In genomic region chr5:151367317-151367716, GRCm38 (mm10) we compare ENCODE assay signal across 8 mouse cellular contexts.
A peak's percentile ranks its signal among the peaks of the same experiment; 100 is the strongest.
DNase-seq lines count a peak whose midpoint lies in the region; ATAC-seq and TF ChIP-seq lines count a peak whose summit lies in the region.

No protein-coding gene starts in this region.

- H3K9me3 ChIP-seq in heart, embryonic 11.5 days (replicated peaks; ENCODE audit: control insufficient read depth, low read length), result no peaks in the 10 kb centered on the region
- H3K9me3 ChIP-seq in G1E (replicated peaks), result no peaks in the 10 kb centered on the region
- no peaks in the 10 kb centered on the region for H3K9me3 ChIP-seq in hindbrain, embryonic 13.5 days
- no peaks in the 10 kb centered on the region for H3K9me3 ChIP-seq in midbrain, embryonic 10.5 days (replicated peaks)

- intact Hi-C loops in heart, postnatal 25 days (cut with DNase I), result loop anchor here (5.0 to 10.0 kb wide), 3 partner anchors 175 to 845 kb away; partner anchors contain the start of gene Brca2
- intact Hi-C loops in left cerebral cortex, postnatal 25 days (cut with DNase I), result loop anchor here (5.0 kb wide), 2 partner anchors 285 to 305 kb away; partner anchors contain the start of gene Rfc3

- 80% methylated on average over 1 of the region's 1 CpGs for WGBS in heart, embryonic 11.5 days (ENCODE audit: insufficient replicate concordance)
- 100% methylated on average over 1 of the region's 1 CpGs for WGBS in hindbrain, embryonic 13.5 days
- 78% methylated on average over 1 of the region's 1 CpGs for WGBS in midbrain, embryonic 10.5 days

- peaks cover 11% of the 10 kb centered on the region for H3K4me1 ChIP-seq in heart, embryonic 11.5 days (ENCODE audit: control insufficient read depth, insufficient read depth, low read length)
- peaks cover 12% of the 10 kb centered on the region for H3K4me1 ChIP-seq in G1E (ENCODE audit: insufficient read depth, low read depth, low read length)
- H3K4me1 ChIP-seq in hindbrain, embryonic 13.5 days (replicated peaks), result peaks cover 14% of the 10 kb centered on the region
- H3K4me1 ChIP-seq in midbrain, embryonic 10.5 days, result peaks cover 19% of the 10 kb centered on the region

- no peak for ATAC-seq in heart, embryonic 11.5 days (replicated peaks; ENCODE audit: insufficient number of reproducible peaks, low FRiP score, low TSS enrichment)
- ATAC-seq in G1E (ENCODE audit: extremely low read depth, insufficient number of reproducible peaks, low FRiP score, poor library complexity, severe bottlenecking), result no peak
- no peak for ATAC-seq in hindbrain, embryonic 13.5 days (ENCODE audit: low FRiP score)

- no peaks in the 10 kb centered on the region for H3K27me3 ChIP-seq in heart, embryonic 11.5 days (ENCODE audit: control insufficient read depth, insufficient read depth, low read length)
- no peaks in the 10 kb centered on the region for H3K27me3 ChIP-seq in G1E (ENCODE audit: insufficient read depth, low read length)
- H3K27me3 ChIP-seq in hindbrain, embryonic 13.5 days, result no peaks in the 10 kb centered on the region
- H3K27me3 ChIP-seq in midbrain, embryonic 10.5 days (ENCODE audit: low read depth, poor library complexity, severe bottlenecking), result no peaks in the 10 kb centered on the region

- no peak for TF ChIP-seq CTCF in G1E (IDR thresholded peaks at IDR 0.05; ENCODE audit: low read depth, low read length)

- no peak overlapping the region for H3K27ac ChIP-seq in heart, embryonic 11.5 days (ENCODE audit: low read depth, low read length)
- H3K27ac ChIP-seq in hindbrain, embryonic 13.5 days, result peak overlapping the region; percentile 96; the same call in 1 of the 2 replicates
- H3K27ac ChIP-seq in midbrain, embryonic 10.5 days (replicated peaks), result peak overlapping the region; percentile 96

- H3K4me2 ChIP-seq in heart, embryonic 11.5 days, result peak overlapping the region; percentile 78
- peak overlapping the region; percentile 57 for H3K4me2 ChIP-seq in hindbrain, embryonic 13.5 days

- DNase-seq in heart, postnatal 25 days (ENCODE audit: low spot score), result no peak
- DNase-seq in G1E (ENCODE audit: low spot score), result no peak
- no peak for DNase-seq in midbrain, embryonic 10.5 days (ENCODE audit: low spot score)
- DNase-seq in right cerebral cortex, adult 2 months (ENCODE audit: low spot score in 2 of 2), result no peak
- no peak for DNase-seq in cerebellum, adult 18-20 months
- DNase-seq in left cerebral cortex, postnatal 25 days (ENCODE audit: low spot score in 2 of 2), result no peak

- H3K9ac ChIP-seq in heart, embryonic 11.5 days (ENCODE audit: low read depth, low read length), result peak overlapping the region; percentile 80; the same call in 1 of the 2 replicates
- peak overlapping the region; percentile 74; the same call in 1 of the 2 replicates for H3K9ac ChIP-seq in hindbrain, embryonic 13.5 days

- H3K4me3 ChIP-seq in heart, embryonic 11.5 days (ENCODE audit: low read depth, low read length), result peak overlapping the region; percentile 60; the same call in 1 of the 2 replicates
- H3K4me3 ChIP-seq in G1E (ENCODE audit: low read depth, low read length), result peak overlapping the region; percentile 73
- H3K4me3 ChIP-seq in hindbrain, embryonic 13.5 days, result peak overlapping the region; percentile 56
- H3K4me3 ChIP-seq in midbrain, embryonic 10.5 days, result peak overlapping the region; percentile 60

- no peaks in the 10 kb centered on the region for H3K36me3 ChIP-seq in heart, embryonic 11.5 days (ENCODE audit: control insufficient read depth, insufficient read depth, low read length)
- no peaks in the 10 kb centered on the region for H3K36me3 ChIP-seq in G1E (replicated peaks)
- no peaks in the 10 kb centered on the region for H3K36me3 ChIP-seq in hindbrain, embryonic 13.5 days
- no peaks in the 10 kb centered on the region for H3K36me3 ChIP-seq in midbrain, embryonic 10.5 days
